9 mouse cellular contexts compared by ENCODE assay signal in genomic region chr7:27797906-27798811, GRCm38 (mm10). TPM values are rescaled to one million over a fixed set of nuclear protein-coding genes. Genes with fewer than 3 reads are reported as not detected.
A peak's percentile ranks its signal among the peaks of the same experiment; 100 is the strongest.
DNase-seq lines count a peak whose midpoint lies in the region; ATAC-seq lines count a peak whose summit lies in the region.
"Had no signal": no experiment of that assay in that cellular context is flagged by ENCODE, and none has a peak within 500 bp of the region (broad histone marks: within the 10 kb centered on the region; RNA-seq: fewer than 3 reads in every experiment).

No protein-coding gene starts in this region.

- peaks cover 13% of the 10 kb centered on the region for H3K4me1 ChIP-seq in heart, embryonic 13.5 days
- peaks cover 32% of the 10 kb centered on the region for H3K4me1 ChIP-seq in forebrain, embryonic 13.5 days
- peaks cover 54% of the 10 kb centered on the region for H3K4me1 ChIP-seq in midbrain, embryonic 10.5 days

- 29% methylated on average over 7 of the region's 8 CpGs for WGBS in heart, embryonic 13.5 days
- WGBS in forebrain, embryonic 13.5 days = 19% methylated on average over 7 of the region's 8 CpGs
- 27% methylated on average over 7 of the region's 8 CpGs for WGBS in midbrain, embryonic 10.5 days

- H3K9me3 ChIP-seq in heart, embryonic 13.5 days = no peaks in the 10 kb centered on the region
- H3K9me3 ChIP-seq in forebrain, embryonic 13.5 days (replicated peaks) = no peaks in the 10 kb centered on the region
- peaks cover 6% of the 10 kb centered on the region; the same call in 1 of the 2 replicates for H3K9me3 ChIP-seq in midbrain, embryonic 10.5 days (replicated peaks)

- H3K27me3 ChIP-seq in heart, embryonic 13.5 days (replicated peaks) = no peaks in the 10 kb centered on the region
- no peaks in the 10 kb centered on the region for H3K27me3 ChIP-seq in forebrain, embryonic 13.5 days
- H3K27me3 ChIP-seq in midbrain, embryonic 10.5 days (ENCODE audit: low read depth, poor library complexity, severe bottlenecking) = no peaks in the 10 kb centered on the region

- H3K4me3 ChIP-seq in heart, embryonic 13.5 days = peak overlapping the region; percentile 6; the same call in 1 of the 2 replicates
- no peak overlapping the region for H3K4me3 ChIP-seq in forebrain, embryonic 13.5 days
- H3K4me3 ChIP-seq in midbrain, embryonic 10.5 days = peak overlapping the region; percentile 32

- no peak overlapping the region for H3K9ac ChIP-seq in heart, embryonic 13.5 days
- no peak overlapping the region for H3K9ac ChIP-seq in forebrain, embryonic 13.5 days

- ATAC-seq in heart, embryonic 13.5 days (ENCODE audit: extremely low read depth, insufficient number of reproducible peaks, low FRiP score, low TSS enrichment) = no peak
- ATAC-seq in forebrain, embryonic 13.5 days = peak; percentile 83; the same call in 1 of the 2 replicates
- no peak for ATAC-seq in erythroid progenitor cell, adult 5-6 weeks (replicated peaks; ENCODE audit: low FRiP score, poor library complexity, severe bottlenecking)

- peak overlapping the region; percentile 50 for H3K4me2 ChIP-seq in heart, embryonic 13.5 days
- peak overlapping the region; percentile 44 for H3K4me2 ChIP-seq in forebrain, embryonic 13.5 days

- no peak for DNase-seq in heart, adult 8-10 months (ENCODE audit: low spot score)
- peak; percentile 9 for DNase-seq in 416B (ENCODE audit: low read depth)
- peak; percentile 84 for DNase-seq in midbrain, embryonic 10.5 days (ENCODE audit: low spot score)
- DNase-seq in adrenal gland, postnatal 4 days (ENCODE audit: low spot score in 2 of 2) = no peak
- no peak for DNase-seq in left cerebral cortex, postnatal 10 days (ENCODE audit: extremely low spot score in 1 of 2, low spot score in 2 of 2)
- DNase-seq: adrenal gland, postnatal 25 days had no signal

- H3K36me3 ChIP-seq in heart, embryonic 13.5 days = no peaks in the 10 kb centered on the region
- no peaks in the 10 kb centered on the region for H3K36me3 ChIP-seq in forebrain, embryonic 13.5 days (ENCODE audit: poor library complexity, severe bottlenecking)
- H3K36me3 ChIP-seq in midbrain, embryonic 10.5 days = no peaks in the 10 kb centered on the region

- intact Hi-C loops in left cerebral cortex, postnatal 10 days (cut with DNase I) = no loop called here

- H3K27ac ChIP-seq in heart, embryonic 13.5 days (replicated peaks) = peak overlapping the region; percentile 50; the same call in 1 of the 2 replicates
- H3K27ac ChIP-seq in forebrain, embryonic 13.5 days = peak overlapping the region; percentile 74
- H3K27ac ChIP-seq in midbrain, embryonic 10.5 days (replicated peaks) = peak overlapping the region; percentile 83

RNA-seq across cellular contexts. Expression of gene Zfp626, which starts 8.8 kb away (rescaled TPM):
- polyA plus RNA-seq in heart, embryonic 13.5 days (2015; fragmentation: Nextera tagmentation; extraction: Ambion mirVana) = 1.0 and 1.1 TPM in 2 replicates
- total RNA-seq in heart, adult 8-10 months (2022) = 1 to 10 TPM; 4.0 to 4.9 (median 4.7) TPM
- 2.9 and 3.2 TPM in 2 replicates for polyA plus RNA-seq in forebrain, embryonic 13.5 days (2015; fragmentation: Nextera tagmentation; extraction: Ambion mirVana)
- 1.9 and 2.1 TPM in 2 replicates for polyA plus RNA-seq in midbrain, embryonic 10.5 days (2016; fragmentation: Nextera tagmentation; extraction: Ambion mirVana)
- 10 to 100 TPM in 1 of 2 experiments, 1 to 10 TPM in 1; 10.0 to 12.5 TPM for total RNA-seq in adrenal gland, postnatal 4 days (2021)
- total RNA-seq in erythroid progenitor cell, adult 5-6 weeks (2015; ENCODE audit: low replicate concordance) = 4.0 and 4.2 TPM in 2 replicates
- total RNA-seq in erythroid progenitor cell, adult 5-6 weeks (2017; ENCODE audit: low replicate concordance) = 2.1 and 3.0 TPM in 2 replicates
- total RNA-seq in left cerebral cortex, postnatal 10 days (2021) = 1 to 10 TPM; 6.4 to 8.3 TPM

RNA-seq across cellular contexts. Expression of gene Zfp59, which starts 40.2 kb away (rescaled TPM):
- 4.5 and 5.6 TPM in 2 replicates for polyA plus RNA-seq in heart, embryonic 13.5 days (2015; fragmentation: Nextera tagmentation; extraction: Ambion mirVana)
- 1 to 10 TPM; 1.9 to 2.5 (median 2.2) TPM for total RNA-seq in heart, adult 8-10 months (2022)
- polyA plus RNA-seq in forebrain, embryonic 13.5 days (2015; fragmentation: Nextera tagmentation; extraction: Ambion mirVana) = 10.1 and 11.1 TPM in 2 replicates
- polyA plus RNA-seq in midbrain, embryonic 10.5 days (2016; fragmentation: Nextera tagmentation; extraction: Ambion mirVana) = 9.9 and 11.1 TPM in 2 replicates
- 1 to 10 TPM; 4.4 to 5.4 TPM for total RNA-seq in adrenal gland, postnatal 4 days (2021)
- 1.4 TPM in 1 of 2 replicates, not detected in the other for total RNA-seq in erythroid progenitor cell, adult 5-6 weeks (2015; ENCODE audit: low replicate concordance)
- total RNA-seq in erythroid progenitor cell, adult 5-6 weeks (2017; ENCODE audit: low replicate concordance) = 0.61 and 1.2 TPM in 2 replicates
- total RNA-seq in left cerebral cortex, postnatal 10 days (2021) = 1 to 10 TPM; 4.0 to 4.6 TPM

RNA-seq across cellular contexts. Expression of gene Zfp607a, which starts 59.2 kb away (rescaled TPM):
- polyA plus RNA-seq in heart, embryonic 13.5 days (2015; fragmentation: Nextera tagmentation; extraction: Ambion mirVana) = 3.5 and 3.8 TPM in 2 replicates
- 1 to 10 TPM; 2.5 to 3.3 (median 2.9) TPM for total RNA-seq in heart, adult 8-10 months (2022)
- 2.3 and 2.4 TPM in 2 replicates for polyA plus RNA-seq in forebrain, embryonic 13.5 days (2015; fragmentation: Nextera tagmentation; extraction: Ambion mirVana)
- 3.9 and 4.3 TPM in 2 replicates for polyA plus RNA-seq in midbrain, embryonic 10.5 days (2016; fragmentation: Nextera tagmentation; extraction: Ambion mirVana)
- total RNA-seq in adrenal gland, postnatal 4 days (2021) = 1 to 10 TPM; 8.9 to 9.2 TPM
- total RNA-seq in erythroid progenitor cell, adult 5-6 weeks (2015; ENCODE audit: low replicate concordance) = 0.72 and 2.5 TPM in 2 replicates
- 0.51 and 2.2 TPM in 2 replicates for total RNA-seq in erythroid progenitor cell, adult 5-6 weeks (2017; ENCODE audit: low replicate concordance)
- total RNA-seq in left cerebral cortex, postnatal 10 days (2021) = 1 to 10 TPM; 2.5 to 3.1 TPM

Comparison
In these comparisons a context has a peak if more than half of its experiments do, and no peak if none do; other contexts are left out.
1. DNase-seq: peak in 416B (single experiment) and midbrain, embryonic 10.5 days (single experiment); none in heart, adult 8-10 months (single experiment), adrenal gland, postnatal 4 days (0 of 2) and left cerebral cortex, postnatal 10 days (0 of 2).
2. Peak in every context shown above with its lines, with median percentiles within 50 percentile points of each other: H3K27ac ChIP-seq.